8 mouse cellular contexts compared by ENCODE assay signal in the genomic region with DNA sequence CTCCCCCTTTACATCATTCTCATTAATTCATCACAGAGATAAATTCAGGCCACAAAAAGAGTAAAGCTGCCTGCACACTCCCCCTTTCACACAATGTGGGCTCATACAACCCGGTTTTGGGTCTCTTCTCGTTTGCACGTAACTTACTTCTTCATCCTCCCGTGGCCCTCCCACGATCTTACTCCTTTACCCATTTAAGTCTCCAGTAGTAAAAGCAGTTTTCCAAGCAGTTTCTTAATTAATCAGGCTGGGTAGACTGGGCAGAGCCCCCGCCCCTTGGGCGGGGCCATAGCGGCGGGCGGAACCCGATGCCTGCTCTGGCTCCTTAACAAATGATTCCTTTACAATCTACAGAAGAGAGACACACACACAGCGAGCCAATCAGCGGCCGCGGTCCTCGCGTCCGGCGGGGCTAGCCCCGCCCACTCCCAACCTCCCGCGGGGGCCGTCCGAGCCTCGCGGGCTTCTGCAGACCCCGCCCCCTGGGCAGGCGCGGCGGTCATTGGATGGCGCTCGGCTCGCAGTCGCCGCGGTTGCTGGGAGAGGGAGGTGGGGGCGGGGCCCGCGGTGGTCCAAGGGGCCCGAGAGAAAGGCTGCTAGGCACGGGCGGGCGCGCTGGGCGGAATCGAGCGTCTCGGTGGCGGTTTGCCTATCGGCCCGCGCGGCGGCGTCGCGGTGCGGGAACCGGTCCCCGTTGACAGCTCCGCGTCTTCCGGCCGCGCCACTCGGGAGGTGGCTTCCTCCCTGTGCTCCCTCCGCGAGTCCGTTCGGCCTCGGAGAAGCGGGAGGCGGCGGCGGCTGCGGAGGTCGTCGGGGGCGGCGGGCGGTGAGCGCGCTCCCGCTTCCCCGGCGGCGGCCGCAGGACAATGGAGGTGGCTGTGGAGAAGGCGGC. TPM values are rescaled to one million over a fixed set of nuclear protein-coding genes. Genes with fewer than 3 reads are reported as not detected.
DNase-seq lines count a peak whose midpoint lies in the region; ATAC-seq and TF ChIP-seq lines count a peak whose summit lies in the region.

A gene (plus strand): TSS at position 567 of the 892 bp plus-strand sequence.

- TF ChIP-seq CTCF in cortical plate, adult 2 months (IDR thresholded peaks at IDR 0.05; ENCODE audit: extremely low read depth, insufficient read depth, low read length) = no peak

- H3K36me3 ChIP-seq in megakaryocyte, embryonic 14.5 days (replicated peaks; ENCODE audit: low read length) = peaks cover 44% of the 10 kb centered on the region

- TF ChIP-seq POLR2A in cortical plate, adult 2 months (IDR thresholded peaks at IDR 0.05; ENCODE audit: extremely low read depth, insufficient read depth, low read length) = no peak; the same call in 1 of the 2 replicates

- peak; percentile 92 for ATAC-seq in activated CD4-positive, CD25-positive, alpha-beta regulatory T cell, adult 4 months

- peak within 1 kb of the TSS; percentile 99 for H3K27ac ChIP-seq in cortical plate, adult 2 months (ENCODE audit: insufficient read depth, low read length)

- DNase-seq in gastrocnemius, adult 8-10 months (ENCODE audit: low spot score in 2 of 2) = peak; percentile 90 to 92
- peak; percentile 89 for DNase-seq in hindlimb bud, embryonic 11.5 days (ENCODE audit: extremely low spot score, low read depth, low spot score)
- peak; percentile 72 to 97 for DNase-seq in left cerebral cortex, adult 8-10 months (ENCODE audit: low spot score in 2 of 2)
- peak; percentile 98 for DNase-seq in right cerebral cortex, postnatal 10 days (ENCODE audit: low spot score in 2 of 2)
- DNase-seq in urinary bladder, postnatal 25 days (ENCODE audit: low spot score) = peak; percentile 89

- H3K4me1 ChIP-seq in cortical plate, adult 2 months (ENCODE audit: control insufficient read depth, insufficient read depth, low read length) = no peaks in the 10 kb centered on the region
- peaks cover 22% of the 10 kb centered on the region for H3K4me1 ChIP-seq in megakaryocyte, embryonic 14.5 days

- H3K9me3 ChIP-seq in megakaryocyte, embryonic 14.5 days = peaks cover 36% of the 10 kb centered on the region

- peak within 1 kb of the TSS; percentile 66 for H3K4me3 ChIP-seq in cortical plate, adult 2 months (ENCODE audit: insufficient read depth, low read length)
- H3K4me3 ChIP-seq in megakaryocyte, embryonic 14.5 days (replicated peaks) = peak within 1 kb of the TSS; percentile 99

- no peaks in the 10 kb centered on the region for H3K27me3 ChIP-seq in megakaryocyte, embryonic 14.5 days (replicated peaks)

RNA-seq across cellular contexts. Expression of the gene that starts here (rescaled TPM):
- 10 to 100 TPM; 11.4 to 14.1 TPM for polyA plus RNA-seq in activated CD4-positive, CD25-positive, alpha-beta regulatory T cell, adult 4 months (2017; shearing (Covaris generic))
- polyA plus RNA-seq in cortical plate, adult 2 months (2012; rRNA removed) = 20.7 and 20.9 TPM in 2 replicates
- total RNA-seq in gastrocnemius, adult 8-10 months (2022) = 10 to 100 TPM; 41.0 to 47.8 (median 44.8) TPM
- total RNA-seq in left cerebral cortex, adult 8-10 months (2022) = 10 to 100 TPM; 32.1 to 37.3 (median 34.2) TPM
- polyA plus RNA-seq in megakaryocyte, embryonic 14.5 days (2012; ENCODE audit: insufficient read depth, low replicate concordance) = 4.1 and 20.9 TPM in 2 replicates

Comparison
In these comparisons a context has a peak if more than half of its experiments do, and no peak if none do; other contexts are left out.
1. Peak in every context shown above with its lines: DNase-seq, ATAC-seq, H3K4me3 ChIP-seq and H3K27ac ChIP-seq.